Mouse (Mus musculus) adrenal gland, postnatal 14 days (tissue): ENCODE measurements around the gene Fsd2. TPM values are rescaled to one million over a fixed set of nuclear protein-coding genes. Genes with fewer than 3 reads are reported as not detected.

Source experiments
- DNase-seq: peaks from one replicate; pipeline ENCODE4 v3.0.0; 2021; ENCODE audit warnings: mixed read lengths
- total RNA-seq: library from RNA; stranded (reverse); gene quantifications from 2 replicates; pipeline ENCODE4 v1.2.3, GENCODE M21; 2021

Gene Fsd2
- total RNA-seq, 1 experiment from 2014 or later: 2.0 TPM

- DNase-seq: no peak
These were observed 25.7 kb downstream of the Fsd2 start for GRCm38 (mm10) chr7:81540999-81541398.

GRCm38 (mm10) chr7:81539565-81539964 lies 27.2 kb downstream of the Fsd2 start:
- no peak for DNase-seq

- DNase-seq: peak; percentile 49
These were observed 28.6 kb downstream of the Fsd2 start for GRCm38 (mm10) chr7:81538070-81538675.

GRCm38 (mm10) chr7:81536478-81536877 lies 30.3 kb downstream of the Fsd2 start:
- no peak for DNase-seq

GRCm38 (mm10) chr7:81531462-81531861 lies 35.3 kb downstream of the Fsd2 start:
- DNase-seq: no peak

GRCm38 (mm10) chr7:81528918-81529317 lies 37.8 kb downstream of the Fsd2 start:
- DNase-seq: no peak

- DNase-seq: no peak
These were observed 43.1 kb downstream of the Fsd2 start for GRCm38 (mm10) chr7:81523663-81524017.

- DNase-seq: peak; percentile 94
These were observed 43.6 kb downstream of the Fsd2 start for GRCm38 (mm10) chr7:81523008-81523662.

GRCm38 (mm10) chr7:81516154-81517030 lies 50.4 kb downstream of the Fsd2 start:
- DNase-seq: no peak

- DNase-seq: no peak
These were observed 51.7 kb downstream of the Fsd2 start for GRCm38 (mm10) chr7:81514906-81515590.

GRCm38 (mm10) chr7:81501050-81501449 lies 65.7 kb downstream of the Fsd2 start:
- DNase-seq: no peak

- no peak for DNase-seq
These were observed 68.6 kb downstream of the Fsd2 start, which contains the start of gene BC048679 for GRCm38 (mm10) chr7:81498181-81498580. Gene BC048679 (minus strand): TSS chr7:81498281.

- DNase-seq: no peak
These were observed 69.6 kb downstream of the Fsd2 start for GRCm38 (mm10) chr7:81497171-81497570.

- peak; percentile 85 for DNase-seq
These were observed 73.3 kb downstream of the Fsd2 start, which contains the start of gene Ap3b2 for GRCm38 (mm10) chr7:81493331-81494021. Gene Ap3b2 (minus strand): TSS chr7:81493925.

GRCm38 (mm10) chr7:81492628-81493027 lies 74.1 kb downstream of the Fsd2 start:
- DNase-seq: no peak

GRCm38 (mm10) chr7:81489649-81490048 lies 77.1 kb downstream of the Fsd2 start:
- no peak for DNase-seq

Other genes starting within 250 kb of the Fsd2 start
- 1,182 and 1,388 TPM in 2 replicates for gene Rps17, start 221.7 kb downstream of the Fsd2 start, total RNA-seq
- gene Cpeb1, start 111.5 kb downstream of the Fsd2 start, total RNA-seq: 13.1 and 17.1 TPM in 2 replicates
- gene Ap3b2, start 73.0 kb downstream of the Fsd2 start, total RNA-seq: 8.8 and 11.7 TPM in 2 replicates
- not detected in 2 replicates for gene BC048679, start 68.7 kb downstream of the Fsd2 start, total RNA-seq
- 16.1 and 18.3 TPM in 2 replicates for gene Whamm, start 4.3 kb upstream of the Fsd2 start, total RNA-seq
- 2.5 and 3.8 TPM in 2 replicates for gene Homer2, start 140.6 kb upstream of the Fsd2 start, total RNA-seq
- 40.6 and 42.4 TPM in 2 replicates for gene Ramac, start 196.0 kb upstream of the Fsd2 start, total RNA-seq
- 31.3 and 33.0 TPM in 2 replicates for gene 3110040N11Rik, start 222.5 kb upstream of the Fsd2 start, total RNA-seq